Mouse (Mus musculus): ENCODE measurements around the gene Fermt2. TPM values are rescaled to one million over a fixed set of nuclear protein-coding genes. Genes with fewer than 3 reads are reported as not detected.
"Not testable (repeated sequence)": the region's sequence is repeated elsewhere in the genome, so short reads cannot be mapped to it uniquely, and the experiment has no call there.

Fermt2 gene
- polyA plus RNA-seq, 1 experiment from 2014 or later, result 72.2 TPM

GRCm38 (mm10) chr14:45478515-45478914 is 51.4 kb downstream of the Fermt2 start:
- no peak for ATAC-seq (replicated peaks)
- Histone ChIP-seq H3K36me3 (peaks cover 22% of the 10 kb centered on the region), H3K27ac (replicated peaks) (no peak overlapping the region), H3K4me1 (no peaks in the 10 kb centered on the region), H3K4me2 (replicated peaks) (no peak overlapping the region), H3K4me3 (no peak overlapping the region), H3K9ac (replicated peaks) (no peak overlapping the region), H3K27me3 (no peaks in the 10 kb centered on the region), H3K9me3 (no peaks in the 10 kb centered on the region)
- WGBS, result 79% methylated on average over 3 of the region's 3 CpGs

DNA sequence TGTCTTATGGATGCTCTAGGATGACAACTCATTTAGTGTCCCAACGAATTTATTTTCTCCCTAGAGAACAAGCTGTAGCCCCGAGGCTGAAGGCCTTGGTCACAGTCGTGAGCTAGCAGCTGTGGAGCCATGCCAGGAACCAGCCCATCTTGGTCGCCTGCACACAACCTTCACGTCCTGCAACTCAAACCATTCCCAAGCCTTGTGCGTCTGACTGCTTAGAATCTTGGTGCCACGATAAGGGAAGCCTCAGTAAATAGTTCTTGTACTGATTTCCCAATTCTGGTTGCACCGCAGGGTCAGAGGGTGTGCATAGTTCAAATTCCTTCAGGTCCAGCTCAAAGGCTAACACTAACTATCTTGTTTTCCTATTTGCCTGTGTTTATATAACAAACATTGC is 52.3 kb downstream of the Fermt2 start:
- Histone ChIP-seq H3K9ac (replicated peaks) (no peak overlapping the region), H3K27ac (replicated peaks) (no peak overlapping the region), H3K4me1 (no peaks in the 10 kb centered on the region), H3K9me3 (no peaks in the 10 kb centered on the region), H3K27me3 (no peaks in the 10 kb centered on the region), H3K4me3 (no peak overlapping the region), H3K36me3 (peaks cover 28% of the 10 kb centered on the region), H3K4me2 (replicated peaks) (no peak overlapping the region)
- no peak for ATAC-seq (replicated peaks)
- WGBS, result 79% methylated on average over 8 of the region's 8 CpGs

DNA sequence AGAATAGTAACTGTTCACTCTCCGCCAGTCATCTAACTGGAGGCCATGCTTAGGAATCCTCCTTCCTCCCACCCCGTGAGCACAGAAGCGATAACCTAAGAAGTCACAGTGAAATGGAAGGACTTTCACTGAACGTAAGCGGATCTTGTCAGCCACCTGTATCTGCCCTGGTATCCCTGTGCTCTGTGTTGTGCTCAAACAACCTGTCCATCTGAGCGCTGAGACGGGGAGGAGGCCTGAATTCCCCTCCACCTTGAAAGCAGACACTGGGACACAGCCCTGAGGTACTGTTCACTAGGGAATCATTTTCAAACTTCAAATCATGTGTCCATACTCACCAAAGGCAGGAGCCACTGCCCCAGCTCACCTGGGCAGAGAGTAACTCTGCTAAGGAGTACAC is 52.9 kb downstream of the Fermt2 start:
- 92% methylated on average over 7 of the region's 7 CpGs for WGBS
- no peak overlapping the region for H3K4me3 ChIP-seq
- no peaks in the 10 kb centered on the region for H3K27me3 ChIP-seq
- no peaks in the 10 kb centered on the region for H3K4me1 ChIP-seq
- H3K36me3 ChIP-seq, result peaks cover 26% of the 10 kb centered on the region
- no peak overlapping the region for H3K4me2 ChIP-seq (replicated peaks)
- H3K9me3 ChIP-seq, result no peaks in the 10 kb centered on the region
- no peak for ATAC-seq (replicated peaks)
- H3K27ac ChIP-seq (replicated peaks), result no peak overlapping the region
- H3K9ac ChIP-seq (replicated peaks), result no peak overlapping the region

DNA sequence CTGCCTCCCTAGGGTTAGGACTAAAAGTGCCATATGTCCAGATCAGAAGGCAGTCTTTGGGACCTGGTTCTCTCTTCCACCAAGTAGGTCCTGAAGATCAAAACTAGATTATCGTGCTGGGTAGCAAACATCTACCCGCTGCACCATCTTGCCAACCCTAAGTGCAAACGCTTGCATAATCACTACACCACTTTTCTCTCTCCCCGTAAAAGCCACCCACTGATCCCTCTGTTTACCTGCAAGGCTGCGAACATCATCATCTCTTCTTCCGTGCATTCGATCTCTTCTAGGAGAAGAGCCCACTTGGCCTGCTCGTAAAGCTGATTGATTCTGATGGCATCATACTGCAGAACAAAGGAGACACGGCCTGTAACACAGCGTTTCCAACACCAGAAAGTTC is 57.4 kb downstream of the Fermt2 start:
- Histone ChIP-seq H3K4me1 (no peaks in the 10 kb centered on the region), H3K9me3 (no peaks in the 10 kb centered on the region), H3K27ac (replicated peaks) (no peak overlapping the region), H3K4me2 (replicated peaks) (no peak overlapping the region), H3K36me3 (peaks cover 32% of the 10 kb centered on the region), H3K27me3 (no peaks in the 10 kb centered on the region), H3K4me3 (no peak overlapping the region), H3K9ac (replicated peaks) (no peak overlapping the region)
- whole genome bisulfite sequencing, result 91% methylated on average over 10 of the region's 10 CpGs
- no peak for ATAC-seq (replicated peaks)

DNA sequence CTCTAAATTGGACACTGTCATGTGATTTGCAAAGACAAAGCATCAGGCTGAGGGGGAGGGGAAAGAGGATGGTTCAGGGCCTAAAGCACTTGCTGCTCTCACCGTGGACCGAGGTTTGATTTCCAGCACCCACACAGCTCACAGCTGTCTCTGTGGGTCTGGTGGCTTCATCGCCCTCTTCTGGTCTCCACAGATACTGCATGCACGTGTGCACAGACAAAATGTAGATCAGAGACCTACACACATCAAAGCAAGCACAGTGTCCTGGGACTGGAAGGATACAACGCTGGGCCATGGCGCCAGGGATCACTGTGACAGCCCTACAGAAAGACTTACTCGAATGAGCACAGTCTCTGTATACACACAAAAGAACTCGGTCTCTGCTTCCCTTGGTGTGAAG is 60.5 kb downstream of the Fermt2 start:
- Histone ChIP-seq H3K27me3 (no peaks in the 10 kb centered on the region), H3K4me2 (replicated peaks) (no peak overlapping the region), H3K9ac (replicated peaks) (no peak overlapping the region), H3K4me3 (no peak overlapping the region), H3K9me3 (no peaks in the 10 kb centered on the region), H3K27ac (replicated peaks) (no peak overlapping the region), H3K36me3 (peaks cover 47% of the 10 kb centered on the region), H3K4me1 (no peaks in the 10 kb centered on the region)
- 93% methylated on average over 8 of the region's 8 CpGs for WGBS
- no peak for ATAC-seq (replicated peaks)

GRCm38 (mm10) chr14:45466371-45466770 is 63.5 kb downstream of the Fermt2 start:
- peaks cover 48% of the 10 kb centered on the region for H3K36me3 ChIP-seq
- peaks cover 16% of the 10 kb centered on the region for H3K4me1 ChIP-seq
- not testable (repeated sequence) for H3K4me2 ChIP-seq (replicated peaks); H3K9me3 ChIP-seq; H3K4me3 ChIP-seq; H3K27ac ChIP-seq (replicated peaks); ATAC-seq (replicated peaks); H3K9ac ChIP-seq (replicated peaks); H3K27me3 ChIP-seq
- WGBS, result 95% methylated on average over 8 of the region's 8 CpGs

GRCm38 (mm10) chr14:45464036-45465035 is 65.6 kb downstream of the Fermt2 start:
- no peaks in the 10 kb centered on the region for H3K9me3 ChIP-seq
- H3K4me3 ChIP-seq, result no peak overlapping the region
- H3K36me3 ChIP-seq, result peaks cover 51% of the 10 kb centered on the region
- H3K4me1 ChIP-seq, result peaks cover 16% of the 10 kb centered on the region
- H3K27me3 ChIP-seq, result no peaks in the 10 kb centered on the region
- no peak for ATAC-seq (replicated peaks)
- no peak overlapping the region for H3K4me2 ChIP-seq (replicated peaks)
- 75% methylated on average over 19 of the region's 19 CpGs for WGBS
- no peak overlapping the region for H3K27ac ChIP-seq (replicated peaks)
- H3K9ac ChIP-seq (replicated peaks), result no peak overlapping the region

GRCm38 (mm10) chr14:45463599-45463998 is 66.3 kb downstream of the Fermt2 start:
- H3K9me3 ChIP-seq, result no peaks in the 10 kb centered on the region
- no peak overlapping the region for H3K9ac ChIP-seq (replicated peaks)
- H3K4me2 ChIP-seq (replicated peaks), result no peak overlapping the region
- peaks cover 16% of the 10 kb centered on the region for H3K4me1 ChIP-seq
- no peak for ATAC-seq (replicated peaks)
- H3K36me3 ChIP-seq, result peaks cover 48% of the 10 kb centered on the region
- H3K27me3 ChIP-seq, result no peaks in the 10 kb centered on the region
- H3K4me3 ChIP-seq, result no peak overlapping the region
- 28% methylated on average over 10 of the region's 10 CpGs for WGBS
- no peak overlapping the region for H3K27ac ChIP-seq (replicated peaks)

- peak; percentile 45; the same call in 1 of the 2 replicates for ATAC-seq (replicated peaks)
- H3K9ac ChIP-seq (replicated peaks), result no peak overlapping the region
- WGBS, result 36% methylated on average over 10 of the region's 10 CpGs
- peaks cover 47% of the 10 kb centered on the region for H3K36me3 ChIP-seq
- H3K27me3 ChIP-seq, result no peaks in the 10 kb centered on the region
- no peak overlapping the region for H3K4me3 ChIP-seq
- H3K4me1 ChIP-seq, result peaks cover 16% of the 10 kb centered on the region
- H3K4me2 ChIP-seq (replicated peaks), result no peak overlapping the region
- H3K27ac ChIP-seq (replicated peaks), result peak overlapping the region; percentile 49
- no peaks in the 10 kb centered on the region for H3K9me3 ChIP-seq
Measured at GRCm38 (mm10) chr14:45462875-45463475, 66.9 kb downstream of the Fermt2 start.

GRCm38 (mm10) chr14:45462374-45462773 is 67.5 kb downstream of the Fermt2 start:
- H3K9ac ChIP-seq (replicated peaks), result no peak overlapping the region
- H3K4me1 ChIP-seq, result peaks cover 16% of the 10 kb centered on the region
- no peaks in the 10 kb centered on the region for H3K9me3 ChIP-seq
- H3K4me3 ChIP-seq, result no peak overlapping the region
- H3K27me3 ChIP-seq, result no peaks in the 10 kb centered on the region
- ATAC-seq (replicated peaks), result peak; percentile 84
- peaks cover 41% of the 10 kb centered on the region for H3K36me3 ChIP-seq
- peak overlapping the region; percentile 49 for H3K27ac ChIP-seq (replicated peaks)
- WGBS, result 15% methylated on average over 6 of the region's 6 CpGs
- H3K4me2 ChIP-seq (replicated peaks), result no peak overlapping the region

GRCm38 (mm10) chr14:45461945-45462344 is 68.0 kb downstream of the Fermt2 start:
- Histone ChIP-seq H3K9me3 (no peaks in the 10 kb centered on the region), H3K27me3 (no peaks in the 10 kb centered on the region), H3K4me3 (no peak overlapping the region), H3K4me2 (replicated peaks) (no peak overlapping the region), H3K27ac (replicated peaks) (no peak overlapping the region), H3K4me1 (peaks cover 16% of the 10 kb centered on the region), H3K9ac (replicated peaks) (no peak overlapping the region), H3K36me3 (peaks cover 38% of the 10 kb centered on the region)
- 86% methylated on average over 6 of the region's 6 CpGs for WGBS
- ATAC-seq (replicated peaks), result no peak

DNA sequence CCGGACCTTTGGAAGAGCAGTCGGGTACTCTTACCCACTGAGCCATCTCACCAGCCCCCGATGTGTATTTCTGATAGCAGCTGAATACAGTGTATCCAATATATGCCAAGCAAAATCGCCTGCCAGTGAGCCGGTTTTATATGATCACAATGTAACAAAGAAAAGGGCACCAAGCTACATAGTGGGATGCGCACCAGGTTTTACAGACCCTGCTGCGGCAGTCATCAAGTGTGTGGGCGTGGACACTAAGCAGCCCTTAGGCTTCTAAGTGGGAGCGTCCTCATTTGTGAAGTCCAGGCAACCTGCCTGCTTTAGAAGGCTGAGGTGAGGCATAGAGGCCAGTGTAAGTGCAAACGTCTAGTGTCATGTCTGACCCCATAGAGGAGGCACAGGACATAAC is 69.4 kb downstream of the Fermt2 start:
- 95% methylated on average over 10 of the region's 10 CpGs for WGBS
- Histone ChIP-seq H3K27me3 (no peaks in the 10 kb centered on the region), H3K27ac (replicated peaks) (no peak overlapping the region), H3K4me2 (replicated peaks) (no peak overlapping the region), H3K9me3 (no peaks in the 10 kb centered on the region), H3K4me3 (no peak overlapping the region), H3K36me3 (peaks cover 26% of the 10 kb centered on the region), H3K4me1 (peaks cover 26% of the 10 kb centered on the region), H3K9ac (replicated peaks) (no peak overlapping the region)
- ATAC-seq (replicated peaks), result no peak

All from forebrain, embryonic 15.5 days (tissue).